Mouse (Mus musculus) effector memory CD4-positive, alpha-beta T cell, adult 5 months (primary cell): ENCODE measurements around the gene Habp4. TPM values are rescaled to one million over a fixed set of nuclear protein-coding genes. Genes with fewer than 3 reads are reported as not detected.

Experiments
- polyA plus RNA-seq: library from polyadenylated mRNA; unstranded; fragments of 100-300 nt; shearing (Covaris generic); gene quantifications from one replicate; pipeline ENCODE4 v1.2.1, GENCODE M21; 2017

Gene Habp4
- 19.1 TPM for polyA plus RNA-seq

DNA sequence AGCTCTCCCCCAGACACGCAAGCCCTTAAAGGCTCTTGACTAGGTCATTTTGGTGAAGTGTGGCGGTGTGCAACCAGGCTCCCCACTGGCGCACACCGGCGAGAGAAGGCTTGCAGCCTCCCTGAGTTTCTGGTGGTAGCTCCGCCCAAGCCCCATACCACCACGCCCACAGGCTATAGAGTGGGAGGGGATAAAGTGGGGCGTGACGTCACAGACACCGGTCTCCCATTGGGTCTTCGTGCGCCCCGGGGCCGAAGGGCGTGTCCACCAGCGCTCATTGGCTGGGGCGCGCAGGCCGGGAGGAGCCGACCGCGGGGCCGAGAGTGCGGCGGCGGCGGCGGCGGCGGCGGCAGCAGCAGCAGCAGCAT, at the start of gene Habp4:
TSS of gene Habp4 (plus strand) at position 277 of the 368 bp plus-strand sequence.

DNA sequence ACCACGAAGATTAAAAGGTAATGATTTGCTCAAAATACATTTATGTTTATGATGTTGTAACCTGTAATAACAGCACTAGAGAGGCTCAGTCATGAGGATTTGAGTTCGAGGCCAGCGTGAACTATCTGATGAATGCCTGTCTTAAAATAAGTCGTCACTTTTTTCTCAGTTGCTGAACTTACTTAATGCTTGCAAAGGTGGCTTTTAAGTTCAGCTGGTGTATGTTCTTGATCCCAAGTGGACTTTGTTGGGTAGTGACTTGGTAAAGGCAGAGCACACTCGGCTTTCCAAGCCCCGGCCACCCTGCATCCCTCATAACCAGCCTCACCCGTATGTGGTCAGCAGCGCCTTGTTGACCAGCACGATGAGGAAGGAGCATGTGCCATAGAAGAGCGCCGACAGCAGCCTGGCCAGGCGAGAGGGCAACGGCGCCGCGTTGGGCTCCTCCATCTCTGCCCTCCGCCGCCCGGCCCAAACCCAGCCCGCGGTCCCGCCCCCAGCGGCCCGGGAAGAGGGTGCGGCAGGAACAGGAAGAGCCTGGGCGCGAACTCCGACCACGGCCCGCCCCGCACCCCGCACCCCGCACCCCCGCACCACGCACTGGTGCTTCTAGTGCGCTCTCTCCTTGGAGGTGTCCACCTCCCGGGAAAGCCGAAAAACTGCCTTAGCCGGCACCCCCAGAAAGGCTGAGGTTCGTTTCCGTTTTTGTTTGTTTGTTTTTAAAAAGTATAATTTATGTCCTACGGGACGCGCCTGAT, 32.6 kb upstream of the Habp4 start, which contains the start of gene Slc35d2:
TSS of gene Slc35d2 (minus strand) at position 511 of the 758 bp plus-strand sequence.

DNA sequence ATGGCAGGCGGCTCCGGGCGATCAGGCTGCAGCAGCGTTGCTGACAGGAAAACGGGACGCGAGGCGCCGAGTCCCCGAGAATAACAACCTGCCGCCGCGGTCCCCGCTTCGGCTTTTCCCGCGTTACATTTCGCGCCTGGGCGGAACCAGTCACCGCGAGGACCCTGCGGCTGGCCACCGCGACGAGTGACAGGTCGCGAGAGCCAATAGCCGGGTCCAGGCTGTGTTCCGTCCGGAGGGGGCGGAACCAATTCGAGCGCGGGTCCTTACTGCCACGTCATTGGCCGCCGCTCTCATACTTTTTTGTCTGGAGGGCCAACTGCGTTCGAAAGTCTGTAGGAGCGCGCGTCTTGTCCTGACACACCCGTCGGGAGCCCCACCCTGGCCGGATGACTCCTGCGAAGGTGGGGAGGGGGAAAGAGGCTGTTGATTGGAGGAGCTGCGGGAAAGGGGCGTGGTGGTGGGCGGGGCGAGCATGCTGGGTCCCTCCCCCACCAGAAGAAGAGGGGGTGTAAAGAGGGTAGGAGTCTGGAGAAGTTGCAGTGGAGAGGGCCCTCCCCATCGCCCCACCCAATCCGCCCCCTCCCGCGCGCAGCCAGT, 8.4 kb upstream of the Habp4 start, which contains the start of gene Zfp367:
TSS of gene Zfp367 (minus strand) at position 120 of the 600 bp plus-strand sequence.

Other genes starting within 250 kb of the Habp4 start
- not detected for gene Hsd17b3, start 72.6 kb upstream of the Habp4 start, polyA plus RNA-seq
- 21.1 TPM for gene Slc35d2, start 32.5 kb upstream of the Habp4 start, polyA plus RNA-seq
- 6.9 TPM for gene Zfp367, start 8.6 kb upstream of the Habp4 start, polyA plus RNA-seq
- 6.5 TPM for gene Cdc14b, start 113.5 kb downstream of the Habp4 start, polyA plus RNA-seq
- 38.3 TPM for gene Aaed1, start 150.9 kb downstream of the Habp4 start, polyA plus RNA-seq
- gene Ctsl, start 209.1 kb downstream of the Habp4 start, polyA plus RNA-seq: 18.6 TPM